Mouse (Mus musculus): ENCODE measurements around the gene Khsrp. TPM values are rescaled to one million over a fixed set of nuclear protein-coding genes. Genes with fewer than 3 reads are reported as not detected.

The Khsrp gene
- total RNA-seq, 2 experiments from 2014 or later: 23.4 to 24.1 TPM

GRCm38 (mm10) chr17:57029691-57030090 lies 1.6 kb downstream of the Khsrp start:
- DNase-seq: no peak

DNA sequence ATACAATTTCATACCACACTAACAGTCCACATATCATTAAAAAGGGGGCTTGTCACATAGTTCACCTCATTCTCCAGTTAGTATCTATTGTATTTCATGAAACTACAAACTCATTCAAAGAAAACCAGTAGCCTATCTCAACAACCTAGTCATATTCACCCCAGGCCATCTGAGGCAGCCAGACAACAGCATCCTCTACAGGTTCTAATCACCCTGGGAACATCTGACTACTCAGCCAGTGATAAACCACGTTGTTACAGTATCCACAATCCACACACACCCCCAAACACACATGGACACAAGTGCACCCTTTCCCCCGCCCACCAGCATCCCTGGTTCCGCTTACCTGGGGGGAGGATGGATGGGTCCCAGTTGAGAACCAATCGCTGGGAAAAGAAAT lies 3.9 kb downstream of the Khsrp start:
- no peak for DNase-seq

DNA sequence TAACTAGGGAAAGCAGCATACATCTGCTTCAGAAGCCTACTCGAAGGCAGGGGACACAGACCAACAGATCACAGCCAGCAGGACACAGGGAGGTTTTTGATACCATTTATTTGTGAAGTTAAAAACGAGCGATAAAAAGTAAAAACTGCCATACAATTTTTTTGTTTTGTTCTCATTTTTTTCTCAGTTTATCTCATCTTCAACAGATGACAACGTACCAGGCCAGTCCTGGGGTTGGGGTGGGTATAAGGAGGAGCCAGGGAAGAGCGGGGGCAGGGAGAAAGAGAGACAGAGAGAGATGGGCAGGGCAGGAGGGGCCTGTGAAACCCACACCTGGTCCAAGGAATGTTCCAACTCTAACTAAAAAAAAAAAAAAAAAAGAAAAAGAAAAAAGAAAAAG lies 10.4 kb downstream of the Khsrp start:
- DNase-seq: no peak

DNA sequence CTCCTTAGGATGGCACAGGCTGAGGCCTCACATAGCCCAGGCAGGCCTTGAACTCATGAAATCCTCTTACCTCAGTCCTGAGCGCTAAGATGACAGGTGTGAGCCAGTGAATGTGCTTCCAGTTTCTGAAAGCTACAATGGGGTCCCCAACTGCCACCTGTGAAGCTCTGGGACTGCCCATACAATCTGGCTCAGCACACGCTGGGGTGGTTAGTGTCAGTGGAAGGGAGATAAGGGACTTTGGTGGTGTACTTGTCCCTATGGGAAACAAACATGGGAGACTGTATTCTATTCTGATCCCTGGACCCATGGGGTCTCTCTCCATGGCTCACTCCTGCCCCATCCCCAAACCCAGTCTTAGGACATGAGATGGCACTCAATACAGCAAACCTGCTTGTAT lies 11.6 kb downstream of the Khsrp start:
- no peak for DNase-seq

DNA sequence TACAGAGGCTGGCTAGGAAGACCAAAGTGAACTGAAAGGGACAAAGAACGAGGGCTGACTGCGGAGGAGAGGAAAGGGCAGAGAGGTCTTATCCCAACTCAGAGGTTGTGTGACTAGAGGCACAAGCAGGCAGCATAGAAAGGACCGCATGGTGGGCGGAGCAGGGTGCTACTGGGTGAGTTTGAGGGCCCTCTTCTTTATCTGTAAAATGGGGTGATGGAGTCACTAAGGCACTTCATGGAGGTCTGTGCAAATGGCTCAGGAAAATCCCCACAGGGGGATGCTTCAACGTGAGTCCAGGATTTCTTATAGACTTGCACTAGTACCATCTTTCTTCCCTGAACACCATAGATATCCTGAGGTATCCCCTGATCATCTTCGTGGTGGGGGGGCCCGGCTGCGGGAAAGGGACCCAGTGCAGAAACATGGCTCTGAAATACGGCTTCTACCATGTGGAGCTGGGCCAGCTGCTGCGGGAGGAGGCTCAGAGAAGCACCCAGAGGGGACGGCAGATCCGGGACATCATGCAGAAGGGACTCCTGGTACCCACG lies 19.0 kb downstream of the Khsrp start:
- no peak for DNase-seq

- peak; percentile 95 for DNase-seq
Observed at GRCm38 (mm10) chr17:57011236-57012141, 19.8 kb downstream of the Khsrp start, which contains the start of the genes Gtf2f1 and Gm17949. TSS of gene Gtf2f1 (minus strand) at chr17:57011288. TSS of gene Gm17949 (plus strand) at chr17:57011469.

GRCm38 (mm10) chr17:57010911-57011235 lies 20.4 kb downstream of the Khsrp start:
- DNase-seq: no peak

DNA sequence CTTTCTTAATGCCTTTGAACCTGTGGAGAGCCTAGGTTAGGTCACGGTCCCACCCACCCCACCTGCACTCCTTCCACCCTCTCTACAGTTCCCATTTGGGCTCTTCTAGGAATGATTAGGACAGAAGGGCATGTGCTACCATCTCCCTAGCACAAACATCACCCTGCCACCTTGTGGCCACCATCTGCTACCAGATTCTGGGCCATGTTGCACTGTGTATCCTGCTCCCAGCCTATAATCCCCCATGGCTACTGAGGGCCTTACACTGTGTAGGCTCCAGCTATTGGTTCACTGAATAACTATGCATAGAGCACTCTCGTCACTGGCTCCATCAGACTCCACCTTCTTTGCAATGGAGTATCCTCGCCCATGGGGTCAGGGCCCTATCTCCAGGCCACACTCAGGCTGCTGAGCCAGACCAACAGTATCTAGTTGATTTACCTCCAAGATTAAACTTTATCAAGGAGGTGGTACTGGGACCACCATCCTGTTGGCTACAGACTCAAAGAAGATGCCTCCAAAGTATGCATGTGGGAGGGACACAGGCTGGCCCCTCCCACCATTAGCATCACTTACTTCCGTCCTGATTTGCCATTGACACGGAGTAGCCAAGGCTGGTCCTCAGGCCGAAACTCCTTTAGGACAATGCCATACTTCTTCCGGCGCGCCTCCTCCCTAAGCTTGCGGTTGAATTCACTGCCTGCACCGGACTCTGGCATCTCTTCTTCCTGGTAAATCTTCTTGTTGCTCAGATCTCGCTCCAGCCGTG lies 24.0 kb downstream of the Khsrp start:
- DNase-seq: no peak

GRCm38 (mm10) chr17:57003994-57004393 lies 27.3 kb downstream of the Khsrp start:
- DNase-seq: no peak

- no peak for DNase-seq
Observed at GRCm38 (mm10) chr17:57001228-57001627, 30.1 kb downstream of the Khsrp start.

- no peak for DNase-seq
Observed at GRCm38 (mm10) chr17:56999968-57000609, 31.2 kb downstream of the Khsrp start, which contains the start of gene Pspn. TSS of gene Pspn (minus strand) at chr17:57000018.

- DNase-seq: no peak
Observed at GRCm38 (mm10) chr17:56999414-56999813, 31.9 kb downstream of the Khsrp start.

GRCm38 (mm10) chr17:56997029-56997667 lies 34.2 kb downstream of the Khsrp start, which contains the start of gene Alkbh7:
TSS of gene Alkbh7 (plus strand) at chr17:56997339.
- DNase-seq: peak; percentile 97

DNA sequence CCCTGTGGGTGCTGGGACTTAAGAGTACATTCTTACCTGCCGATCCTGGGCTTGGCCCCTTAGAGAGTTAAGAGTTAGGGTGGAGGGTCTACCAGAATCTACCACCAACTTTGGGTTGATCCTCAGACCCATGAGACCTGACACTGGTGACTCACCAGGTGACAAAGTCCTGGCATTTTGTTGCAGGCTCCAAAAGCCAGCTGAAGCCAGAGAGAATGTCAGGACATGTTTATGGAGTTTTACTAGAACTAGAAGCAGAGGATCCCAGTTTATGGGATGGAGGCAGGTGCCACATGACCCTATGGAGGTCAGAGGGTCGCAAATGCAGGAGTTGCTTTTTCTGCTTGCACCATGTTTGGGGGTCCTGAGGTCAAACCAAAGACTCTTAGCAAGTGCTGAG lies 34.8 kb downstream of the Khsrp start:
- DNase-seq: no peak

DNA sequence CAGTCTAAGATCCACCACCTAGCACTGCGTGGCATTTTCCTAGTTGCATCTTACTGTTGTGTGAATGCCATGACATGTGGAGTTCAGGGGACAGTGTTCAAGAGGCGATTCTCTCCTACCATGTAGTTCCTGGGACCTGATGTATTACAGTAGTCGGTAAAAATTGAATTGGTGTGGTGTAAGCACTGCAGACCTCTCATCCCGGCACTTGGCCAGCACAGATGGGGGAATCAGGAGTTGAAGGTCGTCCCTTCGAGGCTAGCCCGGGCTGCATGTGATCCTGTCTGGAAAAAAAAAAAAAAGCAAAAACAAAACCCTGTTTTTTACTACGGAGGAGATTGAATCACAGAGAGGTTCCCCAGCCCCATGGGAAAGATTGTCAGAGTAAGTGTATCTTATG lies 36.3 kb downstream of the Khsrp start:
- DNase-seq: no peak

GRCm38 (mm10) chr17:56990966-56991365 lies 40.4 kb downstream of the Khsrp start:
- no peak for DNase-seq

DNA sequence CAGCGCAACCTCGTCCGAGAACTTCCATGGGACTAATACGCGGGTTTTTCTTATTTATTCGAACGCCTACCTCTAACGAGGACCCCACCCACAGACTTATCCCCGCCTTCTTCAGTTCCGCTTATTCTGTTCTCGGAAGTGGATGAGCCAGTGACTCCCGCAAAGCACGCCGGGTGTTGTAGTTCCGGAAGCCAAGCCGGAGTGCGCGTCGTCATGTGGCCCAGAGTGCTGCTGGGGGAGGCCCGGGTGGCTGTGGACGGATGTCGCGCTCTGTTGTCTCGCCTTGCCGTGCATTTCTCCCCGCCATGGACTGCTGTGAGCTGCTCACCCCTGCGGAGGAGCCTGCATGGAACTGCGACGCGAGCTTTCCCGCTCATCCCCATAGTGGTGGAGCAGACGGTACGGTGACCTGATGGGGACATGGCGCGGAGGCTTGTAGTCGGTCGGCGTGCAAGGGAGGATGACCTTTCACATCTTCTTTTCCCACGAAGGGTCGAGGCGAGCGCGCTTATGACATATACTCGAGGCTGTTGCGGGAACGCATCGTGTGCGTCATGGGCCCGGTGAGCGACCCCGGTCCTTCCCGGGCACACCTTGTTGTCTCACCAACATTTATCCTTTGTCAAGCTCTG lies 41.1 kb downstream of the Khsrp start, which contains the start of gene Clpp:
Clpp (plus strand) TSS at position 191 of the 632 bp plus-strand sequence.
- DNase-seq: peak; percentile 94

DNA sequence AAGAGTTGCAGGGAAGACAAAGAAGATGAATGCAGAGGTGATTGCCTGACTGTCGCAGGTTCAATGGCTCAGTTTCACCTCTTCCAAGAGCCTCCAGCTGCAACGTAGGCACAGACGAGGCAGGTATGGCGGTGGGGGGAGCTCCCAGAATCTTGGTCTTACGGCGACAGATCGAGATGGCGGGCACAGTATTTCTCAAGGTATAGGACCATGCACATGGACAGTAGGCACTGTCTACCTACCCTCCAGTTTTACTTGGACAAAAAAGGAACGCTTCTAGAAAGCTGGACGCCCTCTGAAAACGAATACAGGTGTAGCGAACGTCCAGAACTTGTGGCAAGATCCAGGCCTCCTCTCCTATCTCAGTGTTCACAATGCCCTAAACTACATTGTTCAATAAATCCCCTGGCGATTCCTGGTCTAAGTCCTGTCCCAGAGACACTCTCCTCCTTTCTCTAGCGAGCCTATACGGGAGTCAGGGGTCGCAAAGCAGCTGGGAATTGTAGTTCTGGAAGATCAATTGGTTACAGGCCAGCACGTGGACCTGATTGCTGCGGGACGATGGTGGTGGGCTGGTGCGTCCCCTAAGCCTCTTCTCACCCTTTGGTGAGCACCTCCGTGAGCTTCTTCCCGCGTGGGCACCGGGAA lies 41.7 kb downstream of the Khsrp start:
- DNase-seq: no peak

- no peak for DNase-seq
Observed at GRCm38 (mm10) chr17:56988921-56989430, 42.3 kb downstream of the Khsrp start.

DNA sequence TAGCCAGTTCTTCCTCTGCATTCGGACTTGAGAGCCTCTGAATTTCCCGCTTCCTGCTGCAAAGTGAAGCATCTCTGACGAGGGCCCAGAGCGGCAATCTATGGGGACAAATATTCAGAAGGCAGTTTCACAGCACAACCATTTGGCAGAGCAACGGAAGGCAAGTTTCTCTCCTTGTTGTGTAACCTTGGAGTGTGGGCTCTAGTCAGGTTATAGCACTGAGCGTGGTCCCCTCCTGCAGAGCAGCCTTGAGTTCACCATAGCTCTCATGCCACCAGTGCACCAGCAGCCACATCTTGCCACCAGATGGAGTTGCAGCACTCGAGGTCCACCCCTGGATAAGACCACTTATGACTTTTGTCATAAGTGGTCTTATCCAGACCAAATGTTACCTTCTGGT lies 42.9 kb downstream of the Khsrp start:
- no peak for DNase-seq
